Mouse (Mus musculus): Measurements from ENCODE around the gene Utp6.
A peak's percentile ranks its signal among the peaks of the same experiment; 100 is the strongest.
"Not testable (repeated sequence)": the region's sequence is repeated elsewhere in the genome, so short reads cannot be mapped to it uniquely, and the experiment has no call there.

The Utp6 gene

GRCm38 (mm10) chr11:79962125-79962876 is at the start of gene Utp6:
TSS of gene Utp6 (minus strand) at chr11:79962390.
- DNase-seq (ENCODE audit: low spot score): peak; percentile 99

- no peak for DNase-seq (ENCODE audit: low spot score)
Observed at GRCm38 (mm10) chr11:79994271-79994988, 32.2 kb upstream of the Utp6 start.

- peak; percentile 68 for DNase-seq (ENCODE audit: low spot score)
Observed at GRCm38 (mm10) chr11:79993356-79994270, 31.4 kb upstream of the Utp6 start.

DNA sequence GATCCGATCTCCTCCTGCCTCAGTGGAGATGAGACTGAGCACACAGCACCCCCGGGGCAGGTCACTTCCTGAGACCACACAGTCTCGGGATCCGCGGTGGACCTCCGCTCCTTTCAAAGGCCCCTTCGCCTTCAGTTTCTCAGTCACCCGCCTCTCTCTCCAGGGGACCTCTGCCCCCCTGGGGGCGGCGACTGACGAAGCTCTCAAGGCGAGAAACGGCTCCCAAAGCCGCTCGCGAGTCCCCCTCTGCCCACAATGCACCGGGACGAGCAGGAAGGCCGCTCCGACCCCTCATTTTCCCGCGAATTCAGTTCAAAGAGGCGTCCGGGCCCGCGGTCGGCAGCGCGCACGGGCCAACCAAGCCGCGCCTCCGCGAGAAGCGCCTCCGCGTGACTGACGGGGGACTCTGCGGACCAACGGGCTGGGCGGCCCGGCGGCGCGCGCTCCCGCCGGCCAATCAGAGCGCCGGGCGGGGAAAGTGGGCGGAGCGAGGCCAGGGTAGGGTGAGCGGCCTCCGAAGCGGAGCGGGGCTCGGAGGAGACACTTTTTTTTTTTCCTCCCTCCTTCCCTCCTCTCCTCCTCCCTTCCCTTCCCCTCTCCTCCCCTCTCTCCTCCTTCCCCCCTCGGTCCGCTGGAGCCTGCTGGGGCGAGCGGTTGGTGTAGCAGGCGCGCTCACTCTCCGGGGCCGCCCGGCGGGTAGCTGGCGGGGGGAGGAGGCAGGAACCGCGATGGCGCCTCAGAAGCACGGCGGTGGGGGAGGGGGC is 30.6 kb upstream of the Utp6 start, which contains the start of gene Suz12:
TSS of gene Suz12 (plus strand) at position 515 of the 764 bp plus-strand sequence.
- peak; percentile 98 for DNase-seq (ENCODE audit: low spot score)

DNA sequence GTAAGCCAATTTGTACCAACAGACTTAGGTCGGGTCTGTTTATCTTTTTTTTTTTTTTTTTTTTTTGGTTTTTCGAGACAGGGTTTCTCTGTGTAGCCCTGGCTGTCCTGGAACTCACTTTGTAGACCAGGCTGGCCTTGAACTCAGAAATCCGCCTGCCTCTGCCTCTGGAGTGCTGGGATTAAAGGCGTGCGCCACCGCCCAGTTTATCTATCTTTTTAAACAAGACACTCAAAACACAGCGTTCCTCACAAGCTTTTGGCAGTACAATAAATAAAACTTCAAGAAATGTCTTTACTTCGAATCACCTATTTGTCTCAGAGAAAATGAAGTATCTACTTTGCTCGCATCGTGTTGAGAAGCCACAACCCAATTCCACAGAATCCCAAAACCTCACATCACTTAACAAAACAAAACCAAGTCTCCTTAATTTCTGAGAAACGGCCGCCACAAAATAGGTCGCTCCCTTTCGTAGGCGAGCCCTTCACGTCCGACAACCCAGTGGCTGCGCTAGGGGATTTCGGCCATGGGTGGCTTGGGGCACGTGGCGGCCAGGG is 29.9 kb upstream of the Utp6 start:
- DNase-seq (ENCODE audit: low spot score): no peak

DNA sequence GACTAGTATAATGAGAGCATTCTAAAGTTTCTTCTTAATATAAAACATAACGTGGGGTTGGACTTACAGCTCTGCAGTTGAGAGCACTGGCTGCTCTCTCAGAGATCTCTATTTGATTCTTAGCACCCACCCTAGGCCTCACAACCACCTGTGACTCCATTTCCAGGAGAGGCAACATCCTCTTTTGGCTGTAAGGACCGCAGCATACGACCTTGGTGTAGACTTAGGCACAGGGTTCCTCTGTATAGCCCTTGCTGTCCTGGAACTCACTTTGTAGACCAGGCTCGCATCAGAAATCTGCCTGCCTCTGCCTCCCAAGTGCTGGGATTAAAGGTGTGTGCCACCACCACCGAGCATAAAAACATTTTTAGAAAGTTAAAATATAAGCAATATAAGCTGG is 29.4 kb upstream of the Utp6 start:
- DNase-seq (ENCODE audit: low spot score): no peak

DNA sequence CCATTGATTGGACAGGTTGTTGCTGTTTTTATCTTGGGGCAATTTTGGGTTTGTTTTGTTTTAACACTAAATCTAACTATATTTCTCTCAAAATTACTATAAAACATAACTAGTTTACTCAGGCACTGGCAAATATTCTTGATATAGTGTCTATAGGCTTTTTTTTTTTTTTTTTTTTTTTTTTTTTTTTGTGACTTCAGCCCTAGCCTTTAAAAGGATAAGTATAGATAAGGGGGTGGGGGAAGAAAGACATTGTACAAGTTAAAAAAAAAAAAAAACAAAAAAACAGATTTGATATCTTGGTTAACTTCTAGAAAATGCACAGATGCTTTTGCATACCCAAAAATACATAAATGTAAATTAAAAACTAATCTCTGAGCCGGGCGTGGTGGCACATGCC is 27.9 kb upstream of the Utp6 start:
- DNase-seq (ENCODE audit: low spot score): no peak

DNA sequence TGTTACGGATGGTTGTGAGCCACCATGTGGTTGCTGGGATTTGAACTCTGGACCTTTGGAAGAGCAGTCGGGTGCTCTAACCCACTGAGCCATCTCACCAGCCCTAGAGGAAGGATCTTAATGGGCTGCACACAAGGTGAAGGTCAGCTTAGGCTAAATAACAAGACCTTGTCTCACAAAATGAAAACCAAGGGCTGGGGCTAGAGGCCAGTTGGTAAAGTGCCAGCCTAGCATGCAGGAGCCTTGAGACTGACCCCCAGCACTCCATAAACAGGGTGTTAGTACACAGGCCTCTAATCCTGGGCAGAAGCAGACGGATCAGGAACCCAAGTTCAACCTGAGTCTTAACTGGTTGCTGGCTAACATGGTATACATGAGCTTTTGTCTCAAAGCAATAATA is 25.7 kb upstream of the Utp6 start:
- peak; percentile 42 for DNase-seq (ENCODE audit: low spot score)

DNA sequence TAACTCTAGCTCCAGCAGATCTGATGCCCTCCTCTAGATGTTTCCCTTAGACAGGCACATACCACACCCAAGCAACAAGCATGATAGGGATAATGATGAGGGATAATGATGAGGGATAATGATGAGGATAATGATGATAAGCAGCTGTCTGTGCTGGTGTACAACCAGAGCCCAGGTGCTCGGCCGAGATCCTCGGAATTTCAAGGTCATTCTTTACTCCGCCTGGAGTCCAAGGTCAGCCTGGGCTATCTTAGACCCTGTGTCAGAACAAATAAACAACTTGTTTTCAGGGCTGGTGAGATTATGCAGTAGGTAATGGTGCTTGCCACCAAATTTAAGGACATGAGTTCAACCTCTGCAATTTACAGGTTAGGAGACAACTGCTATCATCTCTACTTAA is 24.7 kb upstream of the Utp6 start:
- DNase-seq (ENCODE audit: low spot score): no peak

- DNase-seq (ENCODE audit: low spot score): not testable (repeated sequence)
Observed at GRCm38 (mm10) chr11:79977747-79978146, 15.6 kb upstream of the Utp6 start.

DNA sequence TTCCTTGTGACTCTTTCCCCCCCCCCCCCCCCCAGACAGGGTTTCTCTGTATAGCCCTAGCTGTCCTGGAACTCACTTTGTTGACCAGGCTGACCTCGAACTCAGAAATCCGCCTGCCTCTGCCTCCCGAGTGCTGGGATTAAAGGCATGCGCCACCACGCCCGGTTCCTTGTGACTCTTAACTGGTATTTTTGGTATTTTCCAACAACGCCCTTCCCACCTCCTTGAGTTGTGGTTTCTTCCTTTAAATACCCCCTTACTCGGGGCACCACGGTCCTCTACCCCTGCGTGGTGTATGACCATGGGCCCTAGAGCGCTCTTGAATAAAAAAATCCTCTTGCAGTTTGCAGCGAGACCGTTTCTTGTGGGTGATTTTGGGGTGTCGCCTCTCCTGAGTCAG is 14.9 kb upstream of the Utp6 start:
- DNase-seq (ENCODE audit: low spot score): not testable (repeated sequence)

GRCm38 (mm10) chr11:79976645-79977044 is 14.5 kb upstream of the Utp6 start:
- DNase-seq (ENCODE audit: low spot score): not testable (repeated sequence)

- no peak for DNase-seq (ENCODE audit: low spot score)
Observed at GRCm38 (mm10) chr11:79976222-79976621, 14.0 kb upstream of the Utp6 start.

DNA sequence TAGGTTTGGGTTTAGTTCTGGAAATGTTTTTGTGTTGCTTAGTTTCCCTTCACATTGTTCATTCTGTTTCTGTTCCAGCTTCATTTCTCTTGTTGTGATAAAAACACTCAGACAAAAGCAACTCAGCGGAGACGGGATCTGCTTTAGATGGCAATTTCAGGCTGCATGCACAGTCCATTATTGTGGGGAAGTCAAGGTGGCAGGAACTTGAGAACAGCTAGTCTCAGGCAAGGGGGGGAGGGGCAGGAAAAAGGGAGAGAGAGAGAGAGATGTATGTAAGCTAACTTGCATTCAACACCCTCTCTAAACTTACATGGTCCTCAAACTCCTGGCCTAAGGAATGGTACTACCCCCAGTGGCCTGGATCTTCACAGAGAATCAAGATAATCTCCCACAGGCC is 13.2 kb upstream of the Utp6 start:
- DNase-seq (ENCODE audit: low spot score): no peak

- peak; percentile 63 for DNase-seq (ENCODE audit: low spot score)
Observed at GRCm38 (mm10) chr11:79973626-79974476, 11.7 kb upstream of the Utp6 start.

DNA sequence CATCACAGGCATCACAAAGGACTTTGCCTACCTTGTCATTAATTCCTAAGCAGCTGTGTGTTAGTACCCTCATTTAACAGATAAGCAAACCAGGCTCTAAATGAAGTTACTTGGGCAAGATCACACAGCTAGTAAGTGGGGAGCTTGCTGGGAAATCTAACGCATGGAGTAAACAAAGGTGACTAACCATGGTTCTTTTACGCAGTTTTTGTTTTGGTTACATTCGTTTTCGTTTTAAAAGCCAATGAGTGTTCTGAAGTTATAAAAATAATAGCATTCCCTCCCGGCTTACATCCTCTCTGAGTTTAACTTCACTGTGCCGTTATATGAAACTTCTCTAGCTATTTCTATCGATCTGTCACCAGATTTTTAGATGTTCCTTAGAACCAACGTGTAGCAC is 10.9 kb upstream of the Utp6 start:
- DNase-seq (ENCODE audit: low spot score): no peak

- no peak for DNase-seq (ENCODE audit: low spot score)
Observed at GRCm38 (mm10) chr11:79967752-79968151, 5.6 kb upstream of the Utp6 start.

- DNase-seq (ENCODE audit: low spot score): peak; percentile 66
Observed at GRCm38 (mm10) chr11:79965896-79966295, 3.7 kb upstream of the Utp6 start.

DNA sequence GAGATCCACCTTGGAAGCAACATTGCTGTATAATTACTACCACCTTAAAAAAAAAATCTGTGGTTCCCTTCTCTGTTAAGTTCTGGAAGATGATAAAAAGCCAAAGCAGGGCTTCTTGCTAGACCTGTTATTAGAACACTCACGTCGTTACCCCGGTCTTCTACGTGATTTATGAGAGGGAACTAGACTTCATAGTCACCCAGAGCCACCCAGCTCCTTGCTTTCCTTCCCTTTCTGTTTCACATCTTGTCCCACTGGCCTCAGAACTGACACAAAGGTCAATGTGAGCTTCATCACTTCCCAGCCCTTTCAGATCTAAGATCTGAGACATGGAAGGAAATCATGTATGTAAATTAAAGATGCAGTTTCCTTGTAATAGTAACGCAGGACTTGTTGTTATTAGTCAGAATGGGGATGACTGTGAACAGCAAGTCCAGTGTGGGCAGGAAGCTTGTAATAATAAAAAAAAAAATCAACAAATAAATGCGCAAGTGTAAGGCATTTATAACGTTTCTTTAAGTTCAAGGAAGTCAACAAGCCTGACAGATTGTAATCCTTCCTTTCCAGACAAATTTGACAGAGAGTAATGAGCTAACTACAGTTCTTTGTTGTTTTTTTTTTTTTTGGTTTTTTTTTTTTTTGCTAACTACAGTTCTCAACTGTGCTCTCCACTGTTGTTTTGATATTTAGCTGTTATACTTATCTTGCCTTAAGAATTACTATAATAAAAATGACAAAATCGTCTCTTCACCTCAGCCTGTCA is 1.2 kb upstream of the Utp6 start:
- DNase-seq (ENCODE audit: low spot score): no peak

GRCm38 (mm10) chr11:79962877-79963183 is 640 bp upstream of the Utp6 start:
- DNase-seq (ENCODE audit: low spot score): no peak

Data from testis, postnatal 10 days (tissue).